Mouse (Mus musculus) bone marrow macrophage, adult 2 months (primary cell): ENCODE data around the gene Vmn1r197.

ENCODE experiments used
- CTCF ChIP-seq: IDR thresholded peaks from 2 replicates; pipeline ENCODE4 v1.5.1; 2012; ENCODE audit warnings: low read depth, mild to moderate bottlenecking, low read length, moderate library complexity
- POLR2A ChIP-seq: IDR thresholded peaks from 2 replicates; pipeline ENCODE4 v1.6.1; 2012; ENCODE audit warnings: mild to moderate bottlenecking, low read depth, low read length, borderline replicate concordance

GRCm38 (mm10) chr13:22324289-22324688 lies at the start of gene Vmn1r197:
- TF ChIP-seq POLR2A (no peak), CTCF (no peak)
